Mouse (Mus musculus) kidney, adult 2 months (tissue): ENCODE results near the gene 2210010C04Rik.

Experiments used
- CTCF ChIP-seq: fragments of 200-500 bp; conservative IDR thresholded peaks from 2 replicates; pipeline ENCODE4 v1.5.1; 2011; ENCODE audit warnings: low read depth, mild to moderate bottlenecking, control low read depth, low read length, moderate library complexity, mixed read lengths; ENCODE audit not compliant: insufficient read depth, insufficient read length
- POLR2A ChIP-seq: fragments of 200-500 bp; IDR thresholded peaks from one replicate; pipeline ENCODE4 v1.6.1; 2011; ENCODE audit warnings: low read depth, low read length, control low read depth

DNA sequence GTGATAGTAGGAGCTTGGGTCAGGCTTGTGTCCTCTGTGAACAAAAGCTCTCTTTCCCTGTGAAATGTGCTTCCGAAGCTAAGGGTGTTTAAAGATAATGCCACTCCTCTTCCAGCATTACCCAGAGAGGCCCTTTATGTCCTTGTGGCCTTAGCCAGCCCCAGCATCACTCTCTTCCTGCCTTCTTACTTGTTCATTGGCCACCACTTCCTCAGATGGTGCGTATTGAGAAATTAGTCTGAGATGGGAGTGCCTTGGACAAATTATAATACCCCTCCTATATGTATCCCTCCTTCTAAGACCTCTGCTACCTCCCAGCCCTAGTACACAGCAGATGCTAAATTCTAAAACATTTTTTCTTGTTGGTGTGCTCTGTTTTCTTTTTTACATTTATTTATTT lies 19.1 kb upstream of the 2210010C04Rik start:
- no peak for TF ChIP-seq POLR2A
- TF ChIP-seq CTCF = no peak
